Mouse (Mus musculus): ENCODE data around the gene Bpifa5. TPM values are rescaled to one million over a fixed set of nuclear protein-coding genes. Genes with fewer than 3 reads are reported as not detected.

Bpifa5 gene
- polyA plus RNA-seq (2012): not detected in 2 replicates

GRCm38 (mm10) chr2:154162307-154162706, at the start of gene Bpifa5:
TSS of gene Bpifa5 (plus strand) at chr2:154162607.
- no peaks in the 10 kb centered on the region for H3K36me3 ChIP-seq (ENCODE audit: control insufficient read depth)
- TF ChIP-seq GATA1 (IDR thresholded peaks at IDR 0.05; ENCODE audit: low read length): no peak
- TF ChIP-seq TAL1 (IDR thresholded peaks at IDR 0.05; ENCODE audit: low read length): no peak
- no peaks in the 10 kb centered on the region for H3K27me3 ChIP-seq (ENCODE audit: control insufficient read depth)
- H3K4me3 ChIP-seq (replicated peaks): no peak within 1 kb of the TSS
- no peaks in the 10 kb centered on the region for H3K9me3 ChIP-seq (ENCODE audit: control insufficient read depth, low read length)
- H3K4me1 ChIP-seq (ENCODE audit: control insufficient read depth): no peaks in the 10 kb centered on the region

GRCm38 (mm10) chr2:154117381-154117780, 45.0 kb upstream of the Bpifa5 start:
- no peak for TF ChIP-seq GATA1 (IDR thresholded peaks at IDR 0.05; ENCODE audit: low read length)
- no peak for TF ChIP-seq TAL1 (IDR thresholded peaks at IDR 0.05; ENCODE audit: low read length)

GRCm38 (mm10) chr2:154130120-154130519, 32.3 kb upstream of the Bpifa5 start, which contains the start of gene Bpifa3:
TSS of gene Bpifa3 (plus strand) at chr2:154130336.
- no peak for TF ChIP-seq GATA1 (IDR thresholded peaks at IDR 0.05; ENCODE audit: low read length)
- TF ChIP-seq TAL1 (IDR thresholded peaks at IDR 0.05; ENCODE audit: low read length): no peak
- H3K27me3 ChIP-seq (ENCODE audit: control insufficient read depth): no peaks in the 10 kb centered on the region
- H3K36me3 ChIP-seq (ENCODE audit: control insufficient read depth): no peaks in the 10 kb centered on the region
- H3K4me3 ChIP-seq (replicated peaks): no peak within 1 kb of the TSS
- H3K9me3 ChIP-seq (ENCODE audit: control insufficient read depth, low read length): no peaks in the 10 kb centered on the region
- H3K4me1 ChIP-seq (ENCODE audit: control insufficient read depth): no peaks in the 10 kb centered on the region

More at GRCm38 (mm10) chr2:154117381-154117780, 45.0 kb upstream of the Bpifa5 start:
- Histone ChIP-seq H3K4me1 (ENCODE audit: control insufficient read depth) (no peaks in the 10 kb centered on the region), H3K9me3 (ENCODE audit: control insufficient read depth, low read length) (no peaks in the 10 kb centered on the region), H3K4me3 (replicated peaks) (no peak overlapping the region), H3K27me3 (ENCODE audit: control insufficient read depth) (no peaks in the 10 kb centered on the region), H3K36me3 (ENCODE audit: control insufficient read depth) (no peaks in the 10 kb centered on the region)

GRCm38 (mm10) chr2:154142580-154142979, 19.8 kb upstream of the Bpifa5 start, which contains the start of gene Bpifa1:
TSS of gene Bpifa1 (plus strand) at chr2:154142880.
- H3K27me3 ChIP-seq (ENCODE audit: control insufficient read depth): no peaks in the 10 kb centered on the region
- no peaks in the 10 kb centered on the region for H3K36me3 ChIP-seq (ENCODE audit: control insufficient read depth)
- TF ChIP-seq TAL1 (IDR thresholded peaks at IDR 0.05; ENCODE audit: low read length): no peak
- no peak for TF ChIP-seq GATA1 (IDR thresholded peaks at IDR 0.05; ENCODE audit: low read length)
- no peaks in the 10 kb centered on the region for H3K4me1 ChIP-seq (ENCODE audit: control insufficient read depth)
- H3K4me3 ChIP-seq (replicated peaks): no peak within 1 kb of the TSS
- no peaks in the 10 kb centered on the region for H3K9me3 ChIP-seq (ENCODE audit: control insufficient read depth, low read length)

- H3K4me3 ChIP-seq (replicated peaks): no peak overlapping the region
- no peaks in the 10 kb centered on the region for H3K9me3 ChIP-seq (ENCODE audit: control insufficient read depth, low read length)
- TF ChIP-seq GATA1 (IDR thresholded peaks at IDR 0.05; ENCODE audit: low read length) (no peak), TAL1 (IDR thresholded peaks at IDR 0.05; ENCODE audit: low read length) (no peak)
- H3K27me3 ChIP-seq (ENCODE audit: control insufficient read depth): no peaks in the 10 kb centered on the region
- no peaks in the 10 kb centered on the region for H3K4me1 ChIP-seq (ENCODE audit: control insufficient read depth)
- no peaks in the 10 kb centered on the region for H3K36me3 ChIP-seq (ENCODE audit: control insufficient read depth)
Measured at GRCm38 (mm10) chr2:154143735-154144134, 18.7 kb upstream of the Bpifa5 start.

- Histone ChIP-seq H3K9me3 (ENCODE audit: control insufficient read depth, low read length) (no peaks in the 10 kb centered on the region), H3K36me3 (ENCODE audit: control insufficient read depth) (no peaks in the 10 kb centered on the region), H3K27me3 (ENCODE audit: control insufficient read depth) (no peaks in the 10 kb centered on the region), H3K4me1 (ENCODE audit: control insufficient read depth) (no peaks in the 10 kb centered on the region), H3K4me3 (replicated peaks) (no peak overlapping the region)
- TF ChIP-seq GATA1 (IDR thresholded peaks at IDR 0.05; ENCODE audit: low read length): no peak
- no peak for TF ChIP-seq TAL1 (IDR thresholded peaks at IDR 0.05; ENCODE audit: low read length)
Measured at GRCm38 (mm10) chr2:154147496-154147895, 14.9 kb upstream of the Bpifa5 start.

- Histone ChIP-seq H3K36me3 (ENCODE audit: control insufficient read depth) (no peaks in the 10 kb centered on the region), H3K4me3 (replicated peaks) (no peak overlapping the region), H3K9me3 (ENCODE audit: control insufficient read depth, low read length) (no peaks in the 10 kb centered on the region), H3K4me1 (ENCODE audit: control insufficient read depth) (no peaks in the 10 kb centered on the region), H3K27me3 (ENCODE audit: control insufficient read depth) (no peaks in the 10 kb centered on the region)
- no peak for TF ChIP-seq TAL1 (IDR thresholded peaks at IDR 0.05; ENCODE audit: low read length)
- TF ChIP-seq GATA1 (IDR thresholded peaks at IDR 0.05; ENCODE audit: low read length): no peak
Measured at GRCm38 (mm10) chr2:154158433-154158832, 4.0 kb upstream of the Bpifa5 start.

- TF ChIP-seq TAL1 (IDR thresholded peaks at IDR 0.05; ENCODE audit: low read length) (no peak), GATA1 (IDR thresholded peaks at IDR 0.05; ENCODE audit: low read length) (no peak)
- H3K36me3 ChIP-seq (ENCODE audit: control insufficient read depth): no peaks in the 10 kb centered on the region
- no peaks in the 10 kb centered on the region for H3K9me3 ChIP-seq (ENCODE audit: control insufficient read depth, low read length)
- H3K4me3 ChIP-seq (replicated peaks): no peak overlapping the region
- no peaks in the 10 kb centered on the region for H3K4me1 ChIP-seq (ENCODE audit: control insufficient read depth)
- no peaks in the 10 kb centered on the region for H3K27me3 ChIP-seq (ENCODE audit: control insufficient read depth)
Measured at GRCm38 (mm10) chr2:154163306-154163705, 899 bp downstream of the Bpifa5 start.

- Histone ChIP-seq H3K36me3 (ENCODE audit: control insufficient read depth) (no peaks in the 10 kb centered on the region), H3K27me3 (ENCODE audit: control insufficient read depth) (no peaks in the 10 kb centered on the region), H3K9me3 (ENCODE audit: control insufficient read depth, low read length) (no peaks in the 10 kb centered on the region)
Measured at GRCm38 (mm10) chr2:154169172-154169571, 6.8 kb downstream of the Bpifa5 start.

GRCm38 (mm10) chr2:154171621-154172020, 9.2 kb downstream of the Bpifa5 start:
- H3K4me3 ChIP-seq (replicated peaks): no peak overlapping the region
- TF ChIP-seq GATA1 (IDR thresholded peaks at IDR 0.05; ENCODE audit: low read length): no peak
- no peak for TF ChIP-seq TAL1 (IDR thresholded peaks at IDR 0.05; ENCODE audit: low read length)

More at GRCm38 (mm10) chr2:154169172-154169571, 6.8 kb downstream of the Bpifa5 start:
- Histone ChIP-seq H3K4me3 (replicated peaks) (no peak overlapping the region), H3K4me1 (ENCODE audit: control insufficient read depth) (no peaks in the 10 kb centered on the region)
- TF ChIP-seq GATA1 (IDR thresholded peaks at IDR 0.05; ENCODE audit: low read length) (no peak), TAL1 (IDR thresholded peaks at IDR 0.05; ENCODE audit: low read length) (no peak)

More at GRCm38 (mm10) chr2:154171621-154172020, 9.2 kb downstream of the Bpifa5 start:
- Histone ChIP-seq H3K9me3 (ENCODE audit: control insufficient read depth, low read length) (no peaks in the 10 kb centered on the region), H3K27me3 (ENCODE audit: control insufficient read depth) (no peaks in the 10 kb centered on the region), H3K36me3 (ENCODE audit: control insufficient read depth) (no peaks in the 10 kb centered on the region), H3K4me1 (ENCODE audit: control insufficient read depth) (no peaks in the 10 kb centered on the region)
